Mouse (Mus musculus) left cerebral cortex, postnatal 36 days (tissue): ENCODE data around the gene Sdccag8. TPM values are rescaled to one million over a fixed set of nuclear protein-coding genes. Genes with fewer than 3 reads are reported as not detected.

Source experiments
- DNase-seq, 2 experiments: peaks; one replicate each; pipeline ENCODE4 v3.0.0; 2021 to 2022; ENCODE audit warnings: low spot score in 2 of 2, mixed read lengths in 1 of 2
- intact Hi-C: fragments of 180-260 bp; cut with DNase I; formaldehyde crosslinking; loops from one replicate; pipeline ENCODE4 v1.15.1; 2025
- total RNA-seq, 2 experiments: library from RNA; stranded (reverse); gene quantifications; 2 replicates each; pipeline ENCODE4 v1.2.3; 2021

The Sdccag8 gene
- total RNA-seq = 10 to 100 TPM; 12.1 to 19.8 TPM

DNA sequence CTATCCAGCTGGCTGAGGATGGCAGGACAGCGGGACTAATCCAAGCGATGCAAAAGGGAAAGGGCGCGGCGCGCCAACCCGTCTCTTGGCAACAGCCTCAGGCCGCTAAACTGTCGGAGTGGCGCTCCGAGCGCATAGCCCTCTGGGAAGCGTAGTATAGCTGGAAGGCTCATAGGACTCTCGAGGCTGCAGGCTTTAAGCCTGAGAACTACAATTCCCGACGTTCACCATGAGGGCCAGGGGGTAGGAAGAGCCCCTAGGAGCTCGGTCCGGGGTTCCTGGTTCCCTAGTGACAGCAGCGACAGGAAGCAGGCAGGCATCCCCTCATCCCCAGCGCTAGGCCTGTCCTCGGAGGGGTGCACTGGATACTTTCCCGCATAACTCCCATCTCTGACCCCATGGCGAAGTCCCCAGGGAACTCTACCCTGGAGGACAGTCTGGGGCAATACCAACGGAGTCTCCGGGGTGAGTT, at the start of gene Sdccag8:
Sdccag8 (plus strand) TSS at position 70 of the 472 bp plus-strand sequence.
- peak; percentile 93 to 94 for DNase-seq
- intact Hi-C loops = no loop called here

DNA sequence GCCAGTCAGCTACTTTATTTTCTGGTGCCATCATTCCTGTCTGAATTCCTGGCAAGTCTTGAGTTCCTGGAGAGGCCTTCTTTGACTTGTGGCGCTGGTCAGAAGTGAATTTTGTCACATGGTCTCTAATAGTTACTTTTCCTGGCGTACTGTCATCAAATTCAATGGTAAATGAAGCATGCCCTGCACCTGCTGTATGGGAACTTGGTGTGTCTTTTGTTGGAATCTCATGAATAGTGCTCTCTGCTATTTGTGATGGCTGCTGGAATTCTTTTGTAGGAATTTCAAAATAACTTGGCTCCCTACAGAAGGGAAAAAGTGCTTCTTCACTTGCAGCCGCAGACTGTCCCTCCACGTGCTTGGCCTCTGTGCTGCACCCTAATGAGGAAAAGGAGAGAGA, 39.9 kb upstream of the Sdccag8 start:
- intact Hi-C loops = no loop called here
- DNase-seq = no peak

DNA sequence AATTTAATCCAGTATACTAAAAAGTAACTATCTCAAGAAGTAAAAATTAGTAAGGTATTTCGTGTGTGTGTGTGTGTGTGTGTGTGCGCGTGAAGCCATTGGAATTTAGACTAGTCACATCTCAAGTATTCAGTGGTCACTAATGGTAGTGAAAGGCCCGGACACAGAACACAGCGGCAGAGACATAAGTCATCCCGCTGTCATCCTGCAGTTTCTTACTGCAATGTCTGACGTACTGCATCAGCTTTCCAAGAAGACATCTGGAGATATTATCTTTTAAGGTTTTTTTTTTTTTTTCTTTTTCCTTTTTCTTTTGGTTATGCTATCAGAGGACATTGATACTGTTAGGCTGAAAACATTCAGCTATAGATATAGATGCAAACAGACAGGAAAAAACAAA, 25.1 kb upstream of the Sdccag8 start:
- intact Hi-C loops = no loop called here
- DNase-seq = no peak

DNA sequence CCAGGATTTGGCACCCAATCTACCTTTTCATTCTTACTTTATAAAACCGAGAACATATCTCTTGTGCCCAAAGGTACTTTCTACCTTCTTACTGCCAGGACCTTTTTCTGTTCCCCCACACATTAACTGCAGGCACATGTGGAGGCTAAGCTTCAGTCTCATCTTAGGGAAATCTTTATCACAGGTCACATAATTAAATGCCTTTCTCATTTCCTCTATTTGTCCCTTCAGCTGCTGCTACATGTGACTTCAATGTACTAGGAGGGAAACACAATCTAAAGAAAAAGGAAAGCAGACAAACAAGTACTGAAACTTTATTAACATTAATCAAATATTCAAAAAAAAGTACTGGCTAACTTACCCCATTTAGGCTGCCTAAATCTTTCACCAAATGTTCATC, 22.3 kb upstream of the Sdccag8 start:
- no peak for DNase-seq
- intact Hi-C loops = no loop called here

DNA sequence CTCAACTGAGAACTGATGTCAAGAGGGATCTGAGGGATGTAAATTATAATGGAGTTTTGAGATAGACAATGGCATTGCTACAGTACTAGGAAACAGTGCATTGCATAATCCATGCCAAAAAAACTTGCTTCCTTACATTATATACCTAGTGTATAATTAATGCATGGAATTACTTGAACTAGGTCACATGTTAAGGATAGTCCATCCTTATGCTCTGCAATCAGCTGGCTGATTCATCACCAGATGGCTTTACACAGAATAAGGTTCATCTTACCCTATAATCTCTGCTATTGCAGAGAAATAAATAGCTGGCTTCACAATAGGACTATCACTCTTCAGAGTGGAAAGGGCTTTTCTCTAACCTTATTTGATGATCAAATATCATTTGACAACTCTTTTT, 15.8 kb upstream of the Sdccag8 start:
- no peak for DNase-seq
- intact Hi-C loops = no loop called here

DNA sequence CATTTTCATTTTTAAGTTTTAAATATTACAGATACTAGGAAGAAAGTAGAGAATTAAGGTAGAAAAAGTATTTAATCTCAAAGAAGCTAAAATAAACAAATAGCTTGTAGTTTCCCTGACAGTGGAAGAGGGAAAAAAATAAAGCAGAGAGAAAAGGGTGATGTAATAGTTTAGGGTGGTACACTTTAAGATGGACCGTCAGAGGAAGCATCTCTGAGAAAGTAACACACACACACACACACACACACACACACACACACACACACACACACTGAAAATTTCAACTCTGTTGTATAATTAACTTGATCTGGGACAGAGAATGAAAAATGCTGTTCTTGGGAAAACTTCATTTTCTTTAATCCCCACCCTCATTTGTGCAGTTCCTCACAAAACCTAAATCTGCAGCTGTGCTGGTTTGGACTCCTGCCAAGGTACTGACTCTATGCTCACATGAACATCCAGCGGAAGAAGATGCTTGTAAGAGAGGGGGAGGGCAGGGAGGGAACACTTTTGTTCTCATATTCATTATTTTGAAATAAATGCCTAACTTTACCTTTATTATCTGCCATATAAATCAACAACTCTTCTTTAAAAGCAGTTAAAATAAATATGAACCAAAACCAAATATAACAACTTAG, 13.6 kb upstream of the Sdccag8 start:
- peak in 1 of 2 experiments; percentile 49 for DNase-seq
- intact Hi-C loops = no loop called here

DNA sequence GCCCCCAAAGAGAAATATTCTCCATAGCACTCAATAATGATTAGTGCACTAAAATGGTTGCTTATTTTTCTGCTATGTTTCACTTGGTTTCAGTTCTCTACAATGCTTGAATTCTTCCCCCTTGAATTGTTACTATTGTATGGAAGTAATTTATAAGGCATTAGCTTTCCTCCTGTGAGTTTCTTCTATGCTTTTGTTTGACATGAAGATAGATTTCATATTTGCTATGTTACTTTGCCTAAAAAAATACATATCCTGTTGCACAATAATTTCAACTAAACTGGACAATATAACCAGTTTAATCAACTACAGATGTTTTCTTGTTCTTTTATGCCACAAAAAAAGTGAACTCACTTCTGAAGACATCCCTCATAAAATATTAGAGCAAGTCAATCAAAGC, 4.3 kb upstream of the Sdccag8 start:
- DNase-seq = no peak
- intact Hi-C loops = no loop called here

DNA sequence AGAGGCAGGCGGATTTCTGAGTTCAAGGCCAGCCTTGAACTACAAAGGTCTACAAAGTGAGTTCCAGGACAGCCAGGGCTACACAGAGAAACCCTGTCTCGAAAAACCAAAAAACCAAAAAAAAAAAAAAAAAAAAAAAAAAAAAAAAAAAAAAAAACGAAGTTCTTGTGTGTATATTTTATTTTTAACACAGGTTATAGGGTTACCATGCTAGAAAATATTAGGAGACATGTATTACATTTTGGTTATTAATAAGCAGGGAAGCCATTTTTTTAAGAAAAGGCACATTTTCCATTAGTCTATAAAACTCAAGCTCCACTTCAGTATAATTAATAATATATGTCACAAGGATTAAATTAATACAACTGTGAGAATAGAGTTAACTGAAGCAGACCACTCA, 2.6 kb upstream of the Sdccag8 start:
- DNase-seq = no peak
- intact Hi-C loops = loop anchor here (2.0 kb wide), 1 partner anchor 445 kb away; no protein-coding TSS in a partner anchor

DNA sequence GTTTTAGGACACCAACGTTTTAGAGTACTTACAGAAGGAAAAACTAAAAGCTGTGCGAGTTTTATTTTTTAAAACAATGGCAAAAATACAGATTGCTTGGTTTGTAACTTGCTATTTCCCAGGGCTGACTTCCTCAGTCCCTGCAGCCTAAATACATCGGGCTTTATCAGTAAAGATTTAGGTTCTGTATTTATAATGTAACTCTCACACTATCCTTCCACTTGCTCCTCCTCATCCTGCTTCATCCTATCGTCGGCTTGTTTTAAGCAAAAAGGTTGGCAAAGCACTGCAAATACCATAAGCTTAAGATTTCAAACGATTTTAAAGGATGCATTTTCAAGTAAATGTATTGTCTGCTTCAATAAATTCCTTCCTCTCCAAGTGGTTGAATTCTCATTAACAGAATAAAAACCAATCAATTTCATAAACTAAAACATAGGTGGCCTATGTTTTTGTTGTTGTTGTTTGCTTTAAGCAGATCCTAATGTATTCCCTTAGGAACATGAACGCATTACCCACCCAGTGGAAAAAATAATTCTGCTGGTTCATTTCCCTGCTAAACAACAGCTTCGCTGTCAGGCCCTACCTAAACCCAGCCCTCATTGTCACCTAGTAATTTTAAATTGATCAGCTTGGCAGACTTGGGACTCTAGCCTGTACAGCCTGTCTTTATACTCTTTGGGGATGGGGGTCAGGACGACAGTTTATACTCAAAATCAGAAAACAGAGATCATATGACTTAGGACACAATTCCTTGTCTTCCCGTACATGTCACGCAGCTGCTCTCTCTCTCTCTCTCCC, 1.8 kb upstream of the Sdccag8 start:
- intact Hi-C loops = loop anchor here (2.0 kb wide), 1 partner anchor 444 kb away; no protein-coding TSS in a partner anchor

DNA sequence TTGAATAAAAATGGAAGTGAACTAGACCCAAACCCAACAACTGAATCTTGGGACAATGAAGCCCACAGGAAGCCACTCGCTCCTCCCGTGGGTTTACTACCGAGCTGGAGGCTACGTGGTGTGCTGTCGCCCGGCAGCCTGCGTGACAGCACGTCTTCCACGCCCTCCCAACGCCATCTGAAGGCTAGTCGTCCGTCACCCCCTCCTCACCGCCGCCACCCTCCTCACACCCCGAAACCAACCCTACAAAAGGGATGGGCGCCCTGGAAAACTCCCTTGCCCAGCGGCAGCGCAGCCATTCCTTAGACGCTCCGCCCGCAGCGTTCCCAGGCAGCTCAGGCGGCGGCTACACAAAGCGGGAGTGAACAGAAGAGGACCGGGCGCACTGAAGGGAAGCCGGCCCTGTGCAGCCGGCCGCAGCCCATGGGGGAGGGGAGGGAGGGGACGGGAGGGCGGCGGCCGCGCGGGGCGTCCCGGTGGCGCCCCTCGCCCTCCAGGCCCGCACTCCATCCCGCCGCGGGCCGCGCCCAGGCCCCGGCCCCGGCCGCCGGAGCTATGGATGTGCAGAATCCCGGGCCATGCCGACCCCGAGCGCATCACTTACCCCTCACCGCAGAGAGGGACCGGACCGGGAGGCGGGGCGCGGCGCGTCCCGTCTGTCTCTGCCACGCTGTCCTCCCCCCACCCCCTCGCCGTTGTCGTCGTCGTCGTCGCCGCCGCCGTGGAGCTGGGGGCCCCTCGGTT, 996 bp upstream of the Sdccag8 start:
- peak; percentile 80 to 81 for DNase-seq
- intact Hi-C loops = loop anchor here (2.0 kb wide), 1 partner anchor 443 kb away; no protein-coding TSS in a partner anchor

More for the DNA sequence above, 1.8 kb upstream of the Sdccag8 start:
- no peak for DNase-seq

DNA sequence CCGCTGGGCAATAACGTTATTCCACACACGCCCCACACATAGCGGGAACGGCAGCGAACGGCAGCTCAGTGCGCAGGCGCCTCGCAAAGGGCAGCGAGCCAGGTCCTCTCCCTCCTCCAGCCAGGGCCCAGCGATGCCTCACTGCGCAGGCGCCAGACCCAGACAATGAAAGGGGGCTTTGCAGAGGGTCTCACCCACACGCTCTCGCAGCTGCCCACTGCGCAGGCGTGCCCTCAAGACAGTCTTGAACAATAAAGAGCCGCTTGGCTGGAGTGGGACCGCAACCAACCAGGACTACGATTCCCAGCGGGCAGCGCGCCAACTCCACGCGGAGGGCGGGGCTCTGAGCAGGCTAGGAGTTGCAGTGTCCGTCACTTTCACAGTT, 432 bp upstream of the Sdccag8 start, which contains the start of gene Cep170:
Cep170 (minus strand) TSS at position 32 of the 385 bp plus-strand sequence.
- DNase-seq = peak; percentile 97 to 98
- intact Hi-C loops = no loop called here

DNA sequence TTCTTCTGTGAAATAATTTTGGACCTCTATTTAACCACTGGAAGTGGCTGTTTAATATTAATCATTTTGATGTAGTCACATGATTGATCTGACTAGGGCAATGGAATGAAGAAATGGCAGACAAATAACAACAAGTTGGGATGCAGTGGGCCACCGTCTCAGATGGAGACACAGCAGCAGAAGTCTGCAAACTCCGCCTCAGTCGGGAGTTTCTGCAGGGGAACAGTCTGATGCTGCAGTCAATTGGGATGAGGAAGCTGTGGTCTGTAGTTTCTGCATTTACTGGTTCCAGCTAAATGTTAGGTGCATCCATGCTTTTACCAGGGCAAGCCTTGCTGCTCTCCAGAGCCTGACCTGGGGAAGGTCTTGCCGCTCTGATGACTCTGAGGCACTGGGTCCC, 2.3 kb downstream of the Sdccag8 start:
- intact Hi-C loops = no loop called here
- no peak for DNase-seq

DNA sequence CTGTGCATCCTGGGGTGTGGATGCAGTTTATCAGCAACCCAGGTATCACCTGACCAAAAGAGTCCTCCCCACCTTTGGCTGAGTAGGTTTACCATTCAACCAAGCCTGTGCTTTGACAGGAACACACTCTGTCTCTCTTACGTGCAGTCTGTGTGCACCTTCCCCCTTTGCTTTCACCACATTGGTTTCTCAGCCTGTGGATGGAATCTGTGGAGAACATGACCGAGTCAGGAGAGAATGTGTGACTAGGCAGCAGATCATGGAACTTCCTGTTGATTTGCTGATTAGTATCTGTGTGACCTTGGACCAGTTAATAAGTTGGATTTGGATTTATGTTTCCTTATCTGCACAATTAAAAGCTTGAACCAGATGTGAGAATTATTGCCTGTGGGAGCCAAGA, 3.7 kb downstream of the Sdccag8 start:
- no peak for DNase-seq
- intact Hi-C loops = no loop called here

DNA sequence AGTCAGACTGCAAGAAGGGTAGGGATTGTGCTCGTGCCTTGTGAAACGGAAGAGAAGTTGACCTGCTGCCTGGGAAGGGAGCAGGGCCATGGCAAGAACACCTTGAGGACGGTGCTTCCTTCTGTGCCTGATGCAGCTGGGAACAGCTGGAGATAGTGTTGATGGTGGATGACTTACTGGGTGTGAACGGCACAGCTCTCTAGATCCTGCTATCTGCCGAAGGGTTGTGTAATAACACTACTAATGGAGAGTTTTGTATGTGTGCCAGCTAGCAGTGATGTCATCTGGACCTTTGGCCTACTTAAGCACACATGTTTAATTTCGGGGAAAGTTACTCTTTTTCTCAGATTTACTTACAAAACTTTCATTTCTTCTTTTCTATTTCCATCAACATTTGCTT, 4.3 kb downstream of the Sdccag8 start:
- intact Hi-C loops = no loop called here
- DNase-seq = no peak

DNA sequence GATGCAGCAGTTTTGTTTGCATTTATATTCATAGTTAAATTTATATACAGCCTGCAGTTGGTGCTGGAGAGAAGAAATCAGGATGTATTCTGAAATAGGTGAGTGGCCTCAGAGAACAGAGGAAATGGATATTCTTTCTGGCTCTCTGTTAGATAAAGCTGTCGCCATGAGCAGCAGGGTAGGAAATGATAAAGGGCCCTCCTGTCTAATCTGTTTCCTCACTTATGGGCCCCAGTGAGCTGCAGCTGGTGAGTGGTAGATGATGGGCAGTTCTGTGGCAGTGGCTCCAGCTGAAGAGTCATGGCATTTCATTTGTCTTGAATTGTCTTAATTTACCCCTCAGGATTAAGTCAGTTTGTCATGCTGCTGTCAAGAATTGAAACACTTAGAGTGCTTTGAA, 7.5 kb downstream of the Sdccag8 start:
- intact Hi-C loops = no loop called here
- DNase-seq = no peak

DNA sequence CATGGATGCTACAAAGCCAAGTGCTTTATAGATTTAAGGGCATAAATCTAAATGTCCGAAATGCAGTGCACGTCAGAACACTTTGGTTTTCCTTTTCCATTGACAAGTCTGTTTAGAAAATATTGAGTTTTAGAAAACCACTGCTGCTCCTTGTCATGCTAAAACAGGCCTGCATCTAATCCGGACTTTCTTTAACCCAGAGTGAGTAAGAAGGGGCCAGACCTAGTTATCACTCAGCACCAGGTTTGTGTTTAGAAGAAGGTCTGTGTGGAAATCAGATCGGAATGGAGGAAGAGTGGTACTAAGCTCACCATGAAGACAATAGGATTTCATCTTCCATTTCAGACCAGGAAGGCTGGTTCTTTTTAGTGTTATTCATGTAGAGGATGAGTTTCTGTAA, 8.5 kb downstream of the Sdccag8 start:
- intact Hi-C loops = no loop called here

DNA sequence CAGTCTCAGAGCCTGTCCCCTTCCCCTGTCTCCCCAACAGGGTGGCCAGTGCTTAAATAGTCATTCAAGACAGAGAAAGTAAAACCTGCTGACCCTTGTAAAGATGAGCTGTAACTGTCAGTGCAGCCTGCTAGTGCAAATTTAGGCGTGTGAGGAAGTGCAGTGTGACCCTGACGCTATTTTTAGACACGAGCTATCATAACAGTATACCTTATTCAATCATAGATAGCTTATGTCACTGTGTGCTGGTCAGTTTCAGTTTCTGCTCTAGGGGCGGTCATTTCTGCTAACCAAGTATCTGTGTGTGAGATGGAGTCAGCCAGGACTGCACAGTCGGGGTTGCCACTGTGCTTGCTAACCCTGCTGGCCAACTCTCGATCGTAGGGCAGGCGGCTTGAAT, 9.4 kb downstream of the Sdccag8 start:
- intact Hi-C loops = no loop called here
- DNase-seq = no peak

More for the DNA sequence above, 8.5 kb downstream of the Sdccag8 start:
- DNase-seq = no peak

DNA sequence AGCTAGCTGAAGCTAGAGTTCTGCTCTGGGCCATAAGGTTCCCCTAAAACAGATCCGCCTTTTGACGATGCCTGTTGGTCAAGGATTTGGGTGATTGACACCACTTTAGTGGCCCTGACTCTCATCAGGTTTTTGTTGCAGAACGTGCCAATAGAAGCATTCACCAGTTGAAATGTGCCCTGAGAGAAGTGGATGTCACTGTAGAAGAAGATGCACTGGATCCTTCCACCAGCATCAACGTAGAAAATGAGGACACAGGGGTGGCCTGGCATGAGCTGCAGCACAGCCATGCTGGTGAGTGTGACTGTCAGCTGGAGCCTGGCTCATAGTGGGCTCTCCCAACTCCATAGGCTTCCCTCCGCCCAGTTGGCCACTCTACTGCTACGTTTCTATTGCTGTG, 10.2 kb downstream of the Sdccag8 start:
- DNase-seq = no peak
- intact Hi-C loops = no loop called here

DNA sequence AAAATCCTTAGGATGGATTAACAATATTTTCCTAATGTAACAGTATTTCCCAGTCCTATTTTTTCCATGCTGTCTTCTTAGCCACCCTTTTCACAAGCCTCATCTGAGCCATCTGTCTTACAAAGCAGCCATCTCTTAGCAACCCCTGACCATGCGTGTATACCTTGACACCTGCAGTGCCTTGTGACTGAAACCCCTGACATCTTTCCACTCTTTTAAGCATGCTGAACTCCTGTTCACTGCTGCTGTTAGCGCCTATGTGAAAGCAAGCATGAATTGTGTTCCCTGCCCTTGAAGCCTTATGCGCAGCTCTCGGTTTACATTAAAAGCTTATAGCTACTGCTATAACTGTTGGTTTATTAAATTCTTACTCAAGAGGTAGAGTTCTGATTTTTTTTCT, 10.6 kb downstream of the Sdccag8 start:
- DNase-seq = no peak
- intact Hi-C loops = no loop called here

DNA sequence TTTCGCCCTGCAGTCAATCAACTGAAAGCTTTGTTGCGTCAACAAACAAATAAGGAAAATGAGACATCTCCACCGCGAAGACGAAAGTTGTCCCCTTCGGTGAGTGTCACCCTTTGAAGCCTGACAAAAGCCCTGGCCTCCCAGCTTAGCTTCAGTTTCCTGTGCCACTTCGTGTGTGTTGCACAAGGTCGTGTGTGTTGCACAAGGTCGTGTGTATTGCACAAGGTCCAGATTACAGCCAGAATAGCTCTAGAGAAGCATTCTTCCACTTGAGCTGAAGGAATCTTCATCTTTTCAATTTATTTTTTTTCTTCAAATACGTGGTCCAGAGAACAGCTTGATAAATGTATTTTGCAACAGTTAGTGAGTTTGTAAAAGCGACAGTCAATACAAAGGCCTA, 11.7 kb downstream of the Sdccag8 start:
- intact Hi-C loops = no loop called here

More for the DNA sequence above, 11.7 kb downstream of the Sdccag8 start:
- DNase-seq = no peak
